Mouse (Mus musculus): ENCODE measurements around the gene Vwce. TPM values are rescaled to one million over a fixed set of nuclear protein-coding genes. Genes with fewer than 3 reads are reported as not detected.

Vwce gene
- polyA plus RNA-seq, 1 experiment from 2014 or later, result 0.33 TPM

- Histone ChIP-seq H3K36me3 (no peaks in the 10 kb centered on the region), H3K27ac (replicated peaks) (no peak overlapping the region), H3K27me3 (no peaks in the 10 kb centered on the region), H3K4me1 (no peaks in the 10 kb centered on the region), H3K9ac (replicated peaks) (no peak overlapping the region), H3K4me3 (no peak overlapping the region), H3K4me2 (replicated peaks) (no peak overlapping the region), H3K9me3 (no peaks in the 10 kb centered on the region)
- 81% methylated on average over 5 of the region's 5 CpGs for WGBS
- ATAC-seq (ENCODE audit: low FRiP score, low read depth), result no peak
Measured at GRCm38 (mm10) chr19:10657742-10658141, 23.7 kb downstream of the Vwce start.

DNA sequence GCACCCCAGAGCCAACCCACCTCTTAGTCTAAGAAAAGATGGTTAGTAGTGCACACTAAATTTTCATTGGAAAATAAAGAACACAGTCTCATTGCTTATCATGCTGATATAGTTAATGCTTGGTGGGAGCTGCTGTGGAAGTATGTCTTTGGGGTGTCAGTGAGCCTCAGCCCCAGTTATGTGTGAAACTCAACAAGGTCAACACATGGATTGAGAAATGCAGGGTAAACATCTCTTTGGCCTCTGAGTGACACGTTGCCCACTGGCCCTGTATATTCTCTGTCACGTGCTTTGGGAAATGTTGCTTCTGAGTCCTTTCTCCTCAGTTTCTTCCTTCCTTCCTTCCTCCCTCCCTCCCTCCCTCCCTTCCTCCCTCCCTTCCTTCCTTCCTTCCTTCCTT, 24.4 kb downstream of the Vwce start:
- no peak for ATAC-seq (ENCODE audit: low FRiP score, low read depth)
- H3K36me3 ChIP-seq, result no peaks in the 10 kb centered on the region
- H3K4me1 ChIP-seq, result no peaks in the 10 kb centered on the region
- no peak overlapping the region for H3K4me2 ChIP-seq (replicated peaks)
- H3K9ac ChIP-seq (replicated peaks), result no peak overlapping the region; the same call in 1 of the 2 replicates
- no peaks in the 10 kb centered on the region for H3K27me3 ChIP-seq
- H3K4me3 ChIP-seq, result no peak overlapping the region
- H3K27ac ChIP-seq (replicated peaks), result no peak overlapping the region
- WGBS, result 78% methylated on average over 2 of the region's 2 CpGs
- no peaks in the 10 kb centered on the region for H3K9me3 ChIP-seq

DNA sequence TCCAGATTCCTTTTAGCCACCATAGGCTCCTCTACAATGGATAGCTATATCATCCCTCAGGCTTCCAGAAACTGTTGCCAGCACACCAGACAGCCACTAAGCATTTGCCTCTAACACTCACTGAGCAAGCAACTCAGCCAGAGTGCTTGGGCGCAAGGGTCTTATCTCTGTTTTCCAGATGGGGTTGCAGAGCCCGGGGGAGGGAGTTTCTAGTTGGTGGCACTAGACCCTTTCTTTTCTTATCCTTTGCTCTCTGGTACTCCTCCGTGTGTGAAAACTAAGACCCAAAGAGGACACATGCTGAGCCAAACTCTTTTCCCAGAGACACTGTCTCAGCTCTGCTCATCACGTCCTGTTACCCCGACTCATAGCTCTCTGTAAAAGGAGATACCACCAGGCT, 27.4 kb downstream of the Vwce start:
- ATAC-seq (ENCODE audit: low FRiP score, low read depth), result no peak
- Histone ChIP-seq H3K27ac (replicated peaks) (no peak overlapping the region), H3K9ac (replicated peaks) (no peak overlapping the region), H3K36me3 (no peaks in the 10 kb centered on the region), H3K4me1 (no peaks in the 10 kb centered on the region), H3K27me3 (no peaks in the 10 kb centered on the region), H3K4me3 (no peak overlapping the region), H3K4me2 (replicated peaks) (no peak overlapping the region), H3K9me3 (no peaks in the 10 kb centered on the region)
- 74% methylated on average over 5 of the region's 5 CpGs for WGBS

GRCm38 (mm10) chr19:10661919-10662318, 27.9 kb downstream of the Vwce start:
- no peak overlapping the region for H3K4me3 ChIP-seq
- H3K36me3 ChIP-seq, result no peaks in the 10 kb centered on the region
- 74% methylated on average over 2 of the region's 2 CpGs for WGBS
- no peak for ATAC-seq (ENCODE audit: low FRiP score, low read depth)
- no peaks in the 10 kb centered on the region for H3K4me1 ChIP-seq
- no peak overlapping the region for H3K4me2 ChIP-seq (replicated peaks)
- H3K9me3 ChIP-seq, result no peaks in the 10 kb centered on the region
- no peaks in the 10 kb centered on the region for H3K27me3 ChIP-seq
- no peak overlapping the region for H3K27ac ChIP-seq (replicated peaks)
- H3K9ac ChIP-seq (replicated peaks), result no peak overlapping the region

GRCm38 (mm10) chr19:10662665-10663064, 28.7 kb downstream of the Vwce start:
- Histone ChIP-seq H3K4me2 (replicated peaks) (no peak overlapping the region), H3K9me3 (no peaks in the 10 kb centered on the region), H3K27me3 (no peaks in the 10 kb centered on the region), H3K27ac (replicated peaks) (no peak overlapping the region), H3K4me1 (no peaks in the 10 kb centered on the region), H3K36me3 (no peaks in the 10 kb centered on the region), H3K9ac (replicated peaks) (no peak overlapping the region), H3K4me3 (no peak overlapping the region)
- WGBS, result 90% methylated on average over 3 of the region's 3 CpGs
- ATAC-seq (ENCODE audit: low FRiP score, low read depth), result no peak

GRCm38 (mm10) chr19:10665093-10665492, 31.1 kb downstream of the Vwce start:
- Histone ChIP-seq H3K9ac (replicated peaks) (no peak overlapping the region), H3K27me3 (no peaks in the 10 kb centered on the region), H3K36me3 (no peaks in the 10 kb centered on the region), H3K4me2 (replicated peaks) (no peak overlapping the region), H3K27ac (replicated peaks) (no peak overlapping the region), H3K9me3 (no peaks in the 10 kb centered on the region), H3K4me3 (no peak overlapping the region), H3K4me1 (no peaks in the 10 kb centered on the region)
- no peak; the same call in 1 of the 2 replicates for ATAC-seq (ENCODE audit: low FRiP score, low read depth)
- 61% methylated on average over 3 of the region's 3 CpGs for WGBS

DNA sequence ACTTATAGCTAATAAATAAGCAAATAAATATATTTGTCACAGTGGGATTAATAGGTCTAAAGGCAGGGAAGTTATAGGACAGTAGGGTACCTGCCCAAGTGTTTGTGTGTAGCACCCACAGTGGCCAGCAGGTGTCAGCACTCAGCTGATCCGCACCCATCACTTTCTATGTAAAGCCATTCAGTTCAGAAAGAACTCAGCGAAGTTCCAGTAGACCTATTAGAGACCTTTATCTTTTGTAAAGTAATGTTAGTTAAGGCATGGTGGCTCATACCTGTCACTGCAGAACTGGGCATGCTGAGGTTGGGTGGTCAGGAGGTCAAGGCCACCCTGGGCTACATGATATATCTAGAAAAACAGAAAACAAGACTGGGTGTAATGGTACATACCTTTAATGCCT, 31.5 kb downstream of the Vwce start:
- no peaks in the 10 kb centered on the region for H3K9me3 ChIP-seq
- no peak overlapping the region for H3K27ac ChIP-seq (replicated peaks)
- ATAC-seq (ENCODE audit: low FRiP score, low read depth), result peak; percentile 62; the same call in 1 of the 2 replicates
- no peaks in the 10 kb centered on the region; the same call in 1 of the 2 replicates for H3K27me3 ChIP-seq
- no peak overlapping the region for H3K9ac ChIP-seq (replicated peaks)
- H3K36me3 ChIP-seq, result no peaks in the 10 kb centered on the region
- no peak overlapping the region for H3K4me2 ChIP-seq (replicated peaks)
- no peak overlapping the region for H3K4me3 ChIP-seq
- WGBS, result 22% methylated on average over 2 of the region's 2 CpGs
- no peaks in the 10 kb centered on the region for H3K4me1 ChIP-seq

- 0 out of 2 replicates have a peak, but pooled peaks have one; percentile 9 for ATAC-seq (ENCODE audit: low FRiP score, low read depth)
- Histone ChIP-seq H3K27me3 (no peaks in the 10 kb centered on the region; the same call in 1 of the 2 replicates), H3K9ac (replicated peaks) (no peak overlapping the region), H3K4me3 (no peak overlapping the region), H3K9me3 (no peaks in the 10 kb centered on the region), H3K4me2 (replicated peaks) (no peak overlapping the region), H3K27ac (replicated peaks) (no peak overlapping the region), H3K36me3 (no peaks in the 10 kb centered on the region), H3K4me1 (no peaks in the 10 kb centered on the region)
- WGBS, result 85% methylated on average over 4 of the region's 4 CpGs
Measured at GRCm38 (mm10) chr19:10671319-10671718, 37.3 kb downstream of the Vwce start.

GRCm38 (mm10) chr19:10671854-10672417, 37.9 kb downstream of the Vwce start:
- ATAC-seq (ENCODE audit: low FRiP score, low read depth), result no peak
- no peak overlapping the region for H3K4me2 ChIP-seq (replicated peaks)
- H3K9me3 ChIP-seq, result no peaks in the 10 kb centered on the region
- H3K27me3 ChIP-seq, result no peaks in the 10 kb centered on the region; the same call in 1 of the 2 replicates
- H3K36me3 ChIP-seq, result no peaks in the 10 kb centered on the region
- H3K9ac ChIP-seq (replicated peaks), result no peak overlapping the region
- H3K4me1 ChIP-seq, result no peaks in the 10 kb centered on the region
- no peak overlapping the region for H3K27ac ChIP-seq (replicated peaks)
- no peak overlapping the region for H3K4me3 ChIP-seq
- WGBS, result 74% methylated on average over 9 of the region's 9 CpGs

DNA sequence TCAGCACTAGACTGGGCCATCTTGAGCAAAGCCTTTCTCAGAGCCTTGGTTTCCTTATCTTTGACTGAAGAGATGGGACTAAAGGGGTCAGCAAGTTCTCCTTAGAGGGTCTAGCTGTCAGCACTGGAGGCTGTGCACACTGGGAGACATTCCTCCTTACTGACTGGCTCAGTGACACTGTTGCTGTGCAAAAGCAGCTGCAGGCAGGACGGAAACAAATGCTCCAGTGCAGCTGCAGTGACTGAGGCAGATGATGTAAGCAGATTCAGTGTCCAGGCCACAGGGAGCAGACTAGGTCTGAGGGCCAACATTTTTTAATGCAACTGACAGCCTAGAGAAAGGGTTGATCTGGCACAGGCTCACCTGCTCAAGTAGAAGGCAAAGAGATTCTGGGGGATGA, 39.3 kb downstream of the Vwce start:
- H3K27me3 ChIP-seq, result no peaks in the 10 kb centered on the region; the same call in 1 of the 2 replicates
- H3K4me1 ChIP-seq, result no peaks in the 10 kb centered on the region
- no peaks in the 10 kb centered on the region for H3K9me3 ChIP-seq
- H3K4me3 ChIP-seq, result no peak overlapping the region
- H3K36me3 ChIP-seq, result no peaks in the 10 kb centered on the region
- 63% methylated on average over 1 of the region's 1 CpGs for WGBS
- H3K9ac ChIP-seq (replicated peaks), result 0 out of 2 replicates have a peak overlapping the region, but pooled peaks have one; percentile 6
- H3K4me2 ChIP-seq (replicated peaks), result no peak overlapping the region
- no peak for ATAC-seq (ENCODE audit: low FRiP score, low read depth)
- no peak overlapping the region for H3K27ac ChIP-seq (replicated peaks)

GRCm38 (mm10) chr19:10676656-10677055, 42.6 kb downstream of the Vwce start:
- 86% methylated on average over 16 of the region's 16 CpGs for whole genome bisulfite sequencing
- no peaks in the 10 kb centered on the region for H3K27me3 ChIP-seq
- no peaks in the 10 kb centered on the region for H3K36me3 ChIP-seq
- H3K27ac ChIP-seq (replicated peaks), result no peak overlapping the region
- ATAC-seq (ENCODE audit: low FRiP score, low read depth), result no peak
- H3K4me1 ChIP-seq, result no peaks in the 10 kb centered on the region
- H3K9me3 ChIP-seq, result no peaks in the 10 kb centered on the region
- no peak overlapping the region for H3K9ac ChIP-seq (replicated peaks)
- no peak overlapping the region for H3K4me2 ChIP-seq (replicated peaks)
- H3K4me3 ChIP-seq, result no peak overlapping the region

- Histone ChIP-seq H3K27me3 (no peaks in the 10 kb centered on the region; the same call in 1 of the 2 replicates), H3K4me1 (no peaks in the 10 kb centered on the region), H3K9ac (replicated peaks) (no peak within 1 kb of the TSS), H3K9me3 (no peaks in the 10 kb centered on the region), H3K27ac (replicated peaks) (no peak within 1 kb of the TSS), H3K36me3 (no peaks in the 10 kb centered on the region), H3K4me3 (no peak within 1 kb of the TSS), H3K4me2 (replicated peaks) (no peak within 1 kb of the TSS)
- 52% methylated on average over 6 of the region's 6 CpGs for WGBS
- peak; percentile 71; the same call in 1 of the 2 replicates for ATAC-seq (ENCODE audit: low FRiP score, low read depth)
Measured at GRCm38 (mm10) chr19:10677915-10678771, 44.1 kb downstream of the Vwce start, which contains the start of gene Pga5. TSS of gene Pga5 (minus strand) at chr19:10678071.

All from midbrain, embryonic 12.5 days (tissue).